Mouse (Mus musculus): ENCODE data around the gene Gyg. TPM values are rescaled to one million over a fixed set of nuclear protein-coding genes. Genes with fewer than 3 reads are reported as not detected.

Gene Gyg
- polyA plus RNA-seq, 1 experiment from 2014 or later: 46.6 TPM

- H3K4me1 ChIP-seq: no peaks in the 10 kb centered on the region
- no peaks in the 10 kb centered on the region for H3K27me3 ChIP-seq
- H3K9me3 ChIP-seq: no peaks in the 10 kb centered on the region
- no peak overlapping the region for H3K27ac ChIP-seq
- H3K9ac ChIP-seq: no peak overlapping the region
- H3K4me2 ChIP-seq (replicated peaks): no peak overlapping the region
- H3K4me3 ChIP-seq: no peak overlapping the region
- H3K36me3 ChIP-seq: peaks cover 45% of the 10 kb centered on the region
- WGBS: 80% methylated on average over 11 of the region's 11 CpGs
- no peak for ATAC-seq (ENCODE audit: low FRiP score, low read depth)
Observed at GRCm38 (mm10) chr3:20076145-20077053, 78.7 kb downstream of the Gyg start.

Other genes starting within 250 kb of the Gyg start
- gene Cp, start 198.3 kb downstream of the Gyg start, polyA plus RNA-seq (2015; fragmentation: Nextera tagmentation; extraction: Ambion mirVana): 0.39 and 0.75 TPM in 2 replicates
- 9.5 and 10.0 TPM in 2 replicates for gene Hps3, start 120.0 kb downstream of the Gyg start, polyA plus RNA-seq (2015; fragmentation: Nextera tagmentation; extraction: Ambion mirVana)
- 15.6 and 17.2 TPM in 2 replicates for gene Hltf, start 97.5 kb downstream of the Gyg start, polyA plus RNA-seq (2015; fragmentation: Nextera tagmentation; extraction: Ambion mirVana)
- 28.0 and 31.8 TPM in 2 replicates for gene Cpa3, start 86.9 kb upstream of the Gyg start, polyA plus RNA-seq (2015; fragmentation: Nextera tagmentation; extraction: Ambion mirVana)
- 0.15 TPM in 1 of 2 replicates, not detected in the other for gene Cpb1, start 120.4 kb upstream of the Gyg start, polyA plus RNA-seq (2015; fragmentation: Nextera tagmentation; extraction: Ambion mirVana)
- gene Agtr1b, start 211.9 kb upstream of the Gyg start, polyA plus RNA-seq (2015; fragmentation: Nextera tagmentation; extraction: Ambion mirVana): 0.06 and 0.11 TPM in 2 replicates

Data from limb, embryonic 13.5 days (tissue).